Mouse (Mus musculus): ENCODE data around the gene Axl. TPM values are rescaled to one million over a fixed set of nuclear protein-coding genes. Genes with fewer than 3 reads are reported as not detected.
A peak's percentile ranks its signal among the peaks of the same experiment; 100 is the strongest.

Axl gene
- polyA plus RNA-seq, 1 experiment from 2014 or later, result 21.8 TPM

DNA sequence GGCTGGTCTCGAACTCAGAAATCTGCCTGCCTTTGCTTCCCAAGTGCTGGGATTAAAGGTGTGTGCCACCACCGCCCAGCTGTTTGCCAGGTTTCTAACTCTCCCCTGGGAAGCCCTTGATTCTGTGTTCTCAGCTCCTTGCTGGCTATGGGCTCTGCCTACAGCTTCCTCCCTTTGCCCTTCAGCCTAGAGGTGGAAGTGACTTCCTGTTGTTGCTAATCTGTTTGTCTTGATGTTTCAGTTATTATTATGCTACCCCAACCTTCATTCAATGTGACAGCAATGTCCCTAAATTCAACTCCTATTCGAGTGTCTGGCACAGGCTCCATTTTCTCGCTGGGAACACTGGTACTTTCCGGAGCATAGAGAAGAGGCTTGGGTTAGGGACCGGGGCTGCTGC, 22.4 kb downstream of the Axl start:
- no peak overlapping the region for H3K9ac ChIP-seq (ENCODE audit: low read length)
- H3K36me3 ChIP-seq (ENCODE audit: control insufficient read depth, insufficient read depth, low read length), result no peaks in the 10 kb centered on the region
- DNase-seq (ENCODE audit: low spot score, missing footprints) (no peak), ATAC-seq (ENCODE audit: low FRiP score) (no peak)
- H3K27me3 ChIP-seq (ENCODE audit: control insufficient read depth, insufficient read depth, low read length), result no peaks in the 10 kb centered on the region; the same call in 1 of the 2 replicates
- H3K4me3 ChIP-seq (ENCODE audit: low read depth, low read length), result no peak overlapping the region
- H3K9me3 ChIP-seq (ENCODE audit: control insufficient read depth, low read length), result no peaks in the 10 kb centered on the region
- H3K4me2 ChIP-seq, result no peak overlapping the region
- H3K4me1 ChIP-seq (ENCODE audit: control insufficient read depth, insufficient read depth, low read length), result no peaks in the 10 kb centered on the region
- 88% methylated on average over 6 of the region's 6 CpGs for WGBS
- H3K27ac ChIP-seq (ENCODE audit: low read depth, low read length), result no peak overlapping the region

DNA sequence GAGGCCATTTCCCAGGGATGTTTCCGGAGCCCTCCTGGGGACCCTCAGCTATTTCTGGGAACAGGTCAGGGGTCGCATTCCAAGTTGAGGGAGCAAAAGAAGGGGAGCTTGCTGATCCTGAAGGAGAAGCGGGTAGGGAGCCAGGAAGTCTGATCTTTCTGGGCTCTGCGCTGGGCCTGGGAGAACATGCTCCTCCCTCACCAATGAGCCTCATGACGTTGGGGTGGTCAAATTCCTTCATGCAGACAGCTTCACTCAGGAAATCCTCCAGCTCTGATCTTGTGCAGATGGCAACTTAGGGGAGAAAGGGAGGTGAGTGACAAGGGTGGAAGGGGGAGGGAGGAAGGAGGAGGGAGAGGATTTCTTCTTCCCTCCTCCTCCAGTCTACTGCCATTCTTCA, 24.3 kb downstream of the Axl start:
- 55% methylated on average over 5 of the region's 5 CpGs for WGBS
- DNase-seq (ENCODE audit: low spot score, missing footprints) (no peak), ATAC-seq (ENCODE audit: low FRiP score) (no peak)
- Histone ChIP-seq H3K4me2 (no peak overlapping the region), H3K9ac (ENCODE audit: low read length) (no peak overlapping the region), H3K27ac (ENCODE audit: low read depth, low read length) (no peak overlapping the region), H3K36me3 (ENCODE audit: control insufficient read depth, insufficient read depth, low read length) (no peaks in the 10 kb centered on the region), H3K9me3 (ENCODE audit: control insufficient read depth, low read length) (no peaks in the 10 kb centered on the region), H3K4me3 (ENCODE audit: low read depth, low read length) (no peak overlapping the region), H3K27me3 (ENCODE audit: control insufficient read depth, insufficient read depth, low read length) (no peaks in the 10 kb centered on the region; the same call in 1 of the 2 replicates), H3K4me1 (ENCODE audit: control insufficient read depth, insufficient read depth, low read length) (no peaks in the 10 kb centered on the region)

DNA sequence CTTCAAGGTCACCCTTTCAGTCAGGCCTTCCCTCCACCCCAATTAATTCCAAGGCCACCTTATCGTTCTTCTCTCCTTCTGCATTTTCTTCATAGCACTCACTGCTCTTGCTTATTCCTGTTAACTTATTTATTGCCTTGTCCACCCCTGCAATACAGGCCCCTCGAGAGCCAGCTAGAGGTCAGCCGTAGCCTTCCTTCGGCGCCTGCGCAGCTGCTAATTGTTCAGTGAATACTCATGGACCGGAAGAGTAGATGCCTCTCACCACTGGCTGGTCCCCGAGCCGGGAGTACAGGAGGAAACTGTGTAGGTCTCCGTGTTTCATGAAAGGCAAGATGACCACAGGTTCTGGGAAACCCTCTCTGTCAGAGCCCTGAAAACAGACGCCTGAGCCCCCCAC, 24.8 kb downstream of the Axl start:
- Histone ChIP-seq H3K9me3 (ENCODE audit: control insufficient read depth, low read length) (no peaks in the 10 kb centered on the region), H3K27me3 (ENCODE audit: control insufficient read depth, insufficient read depth, low read length) (no peaks in the 10 kb centered on the region; the same call in 1 of the 2 replicates), H3K4me2 (no peak overlapping the region), H3K9ac (ENCODE audit: low read length) (no peak overlapping the region), H3K36me3 (ENCODE audit: control insufficient read depth, insufficient read depth, low read length) (no peaks in the 10 kb centered on the region), H3K4me1 (ENCODE audit: control insufficient read depth, insufficient read depth, low read length) (no peaks in the 10 kb centered on the region), H3K4me3 (ENCODE audit: low read depth, low read length) (no peak overlapping the region), H3K27ac (ENCODE audit: low read depth, low read length) (no peak overlapping the region)
- 74% methylated on average over 11 of the region's 11 CpGs for WGBS
- no peak for DNase-seq (ENCODE audit: low spot score, missing footprints)
- ATAC-seq (ENCODE audit: low FRiP score), result no peak

DNA sequence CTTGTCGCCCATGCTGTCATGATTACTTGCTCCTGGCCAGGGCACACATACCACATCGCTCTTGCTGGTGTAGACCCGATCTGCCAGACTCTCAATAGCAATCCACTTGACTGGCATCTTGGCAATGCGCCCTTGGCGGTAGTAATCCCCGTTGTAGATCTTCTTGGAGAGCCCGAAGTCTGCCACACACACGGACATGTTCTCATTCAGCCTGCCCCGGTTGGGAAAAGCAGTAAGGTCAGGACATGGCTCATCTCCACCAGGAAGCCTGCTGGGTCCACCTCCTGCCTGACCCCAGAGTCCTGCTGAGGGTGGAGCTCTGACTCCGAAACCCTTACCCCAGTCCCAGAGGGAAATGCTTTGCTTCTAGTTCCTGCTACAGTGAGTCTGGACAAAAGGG, 27.2 kb downstream of the Axl start:
- H3K4me3 ChIP-seq (ENCODE audit: low read depth, low read length), result no peak overlapping the region
- DNase-seq (ENCODE audit: low spot score, missing footprints) (no peak), ATAC-seq (ENCODE audit: low FRiP score) (no peak)
- no peak overlapping the region for H3K4me2 ChIP-seq
- H3K9ac ChIP-seq (ENCODE audit: low read length), result no peak overlapping the region
- H3K4me1 ChIP-seq (ENCODE audit: control insufficient read depth, insufficient read depth, low read length), result no peaks in the 10 kb centered on the region
- no peaks in the 10 kb centered on the region; the same call in 1 of the 2 replicates for H3K27me3 ChIP-seq (ENCODE audit: control insufficient read depth, insufficient read depth, low read length)
- H3K27ac ChIP-seq (ENCODE audit: low read depth, low read length), result no peak overlapping the region
- no peaks in the 10 kb centered on the region for H3K36me3 ChIP-seq (ENCODE audit: control insufficient read depth, insufficient read depth, low read length)
- WGBS, result 89% methylated on average over 10 of the region's 10 CpGs
- H3K9me3 ChIP-seq (ENCODE audit: control insufficient read depth, low read length), result no peaks in the 10 kb centered on the region

DNA sequence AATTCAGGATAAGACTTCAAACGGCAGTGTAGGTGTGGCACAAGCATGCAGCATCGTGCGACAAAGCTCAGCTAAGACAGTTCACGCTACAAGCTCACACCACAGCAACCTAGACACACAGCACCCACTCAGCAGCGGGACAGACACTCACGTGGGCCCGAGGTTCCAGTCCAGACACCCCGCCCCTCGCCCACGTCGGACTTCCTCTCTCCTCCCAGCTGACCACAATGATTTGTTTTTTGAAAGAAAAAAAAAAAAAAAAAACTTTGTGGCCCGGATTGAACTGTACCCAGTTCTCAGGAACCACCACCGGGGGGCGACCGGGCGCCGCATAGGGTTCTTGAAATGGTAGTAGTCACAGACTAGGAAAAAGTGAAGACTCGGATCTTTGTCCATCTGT, 32.5 kb downstream of the Axl start:
- H3K4me1 ChIP-seq (ENCODE audit: control insufficient read depth, insufficient read depth, low read length), result peaks cover 12% of the 10 kb centered on the region

DNA sequence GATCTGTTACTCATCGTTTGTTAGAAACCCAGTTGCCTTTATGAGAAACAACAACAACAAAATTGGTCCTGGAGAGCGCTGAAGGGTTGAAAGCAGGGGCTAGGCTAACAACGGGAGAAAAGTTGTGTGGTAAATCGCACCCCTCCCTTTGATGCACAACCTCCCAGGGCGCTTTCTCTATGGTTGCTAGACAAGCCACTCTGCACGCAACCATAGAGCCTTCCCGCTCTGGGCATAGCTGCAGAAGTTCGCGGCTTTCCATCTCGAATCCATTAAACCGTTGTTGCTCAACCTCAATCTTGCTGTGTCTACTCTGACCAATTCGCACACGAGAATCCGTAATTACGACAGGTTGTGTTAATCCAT, 33.1 kb downstream of the Axl start:
- H3K27me3 ChIP-seq (ENCODE audit: control insufficient read depth, insufficient read depth, low read length), result no peaks in the 10 kb centered on the region
- no peak for DNase-seq (ENCODE audit: low spot score, missing footprints)
- H3K36me3 ChIP-seq (ENCODE audit: control insufficient read depth, insufficient read depth, low read length), result peaks cover under 1% of the 10 kb centered on the region; the same call in 1 of the 2 replicates
- peak; percentile 54 for ATAC-seq (ENCODE audit: low FRiP score)
- peak overlapping the region; percentile 88 for H3K27ac ChIP-seq (ENCODE audit: low read depth, low read length)
- peak overlapping the region; percentile 72 for H3K9ac ChIP-seq (ENCODE audit: low read length)
- H3K4me2 ChIP-seq, result peak overlapping the region; percentile 95
- peaks cover 12% of the 10 kb centered on the region for H3K4me1 ChIP-seq (ENCODE audit: control insufficient read depth, insufficient read depth, low read length)
- whole genome bisulfite sequencing, result under 1% methylated on average over 15 of the region's 15 CpGs
- H3K9me3 ChIP-seq (ENCODE audit: control insufficient read depth, low read length), result no peaks in the 10 kb centered on the region
- H3K4me3 ChIP-seq (ENCODE audit: low read depth, low read length), result peak overlapping the region; percentile 98

More for the DNA sequence above, 32.5 kb downstream of the Axl start:
- under 1% methylated on average over 18 of the region's 18 CpGs for WGBS
- H3K36me3 ChIP-seq (ENCODE audit: control insufficient read depth, insufficient read depth, low read length), result no peaks in the 10 kb centered on the region
- DNase-seq (ENCODE audit: low spot score, missing footprints) (peak; percentile 98), ATAC-seq (ENCODE audit: low FRiP score) (peak; percentile 49)
- H3K27ac ChIP-seq (ENCODE audit: low read depth, low read length), result peak overlapping the region; percentile 88
- peak overlapping the region; percentile 95 for H3K4me2 ChIP-seq
- H3K9me3 ChIP-seq (ENCODE audit: control insufficient read depth, low read length), result no peaks in the 10 kb centered on the region
- H3K4me3 ChIP-seq (ENCODE audit: low read depth, low read length), result peak overlapping the region; percentile 98
- peak overlapping the region; percentile 72 for H3K9ac ChIP-seq (ENCODE audit: low read length)
- H3K27me3 ChIP-seq (ENCODE audit: control insufficient read depth, insufficient read depth, low read length), result no peaks in the 10 kb centered on the region

DNA sequence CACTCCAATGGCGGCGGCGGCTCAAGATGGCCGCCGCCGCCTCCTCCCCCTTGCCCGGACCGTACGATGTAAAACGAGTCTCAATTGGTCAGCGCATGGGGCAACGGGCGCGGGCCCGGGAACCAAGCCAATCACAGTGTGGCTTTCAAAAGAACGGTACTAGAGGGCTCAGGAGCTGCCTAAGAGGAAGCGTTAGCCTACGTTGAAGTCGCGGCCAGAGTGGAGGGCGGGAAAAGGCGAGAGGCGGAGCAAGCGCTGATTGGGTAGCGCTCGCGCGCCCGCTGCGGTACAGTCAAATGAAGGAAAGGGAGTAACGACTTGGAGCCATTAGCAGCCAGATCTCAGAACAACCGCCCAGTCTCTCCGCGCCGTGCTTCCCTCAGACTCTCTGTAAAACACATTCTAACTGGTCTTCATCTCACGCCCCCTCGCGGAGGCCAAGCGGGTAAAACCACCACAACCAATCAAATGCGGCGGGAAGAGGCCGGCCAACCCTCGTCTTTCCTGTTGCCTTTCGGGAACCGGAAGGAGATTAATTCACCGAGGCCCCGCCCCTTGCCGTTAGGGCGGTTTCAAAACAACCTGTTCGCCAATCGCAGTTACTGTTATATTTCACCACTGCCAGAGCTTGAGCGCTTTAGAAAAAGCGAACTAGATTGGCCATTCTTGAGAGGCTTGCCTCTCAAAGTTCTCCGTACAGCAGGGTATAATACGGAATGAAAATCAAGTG, 33.6 kb downstream of the Axl start, which contains the start of gene Hnrnpul1:
Gene Hnrnpul1 (minus strand): TSS at position 20 of the 730 bp plus-strand sequence.
- Histone ChIP-seq H3K4me2 (peak within 1 kb of the TSS; percentile 95), H3K36me3 (ENCODE audit: control insufficient read depth, insufficient read depth, low read length) (peaks cover 3% of the 10 kb centered on the region; the same call in 1 of the 2 replicates), H3K27me3 (ENCODE audit: control insufficient read depth, insufficient read depth, low read length) (no peaks in the 10 kb centered on the region), H3K27ac (ENCODE audit: low read depth, low read length) (peak within 1 kb of the TSS; percentile 88), H3K4me1 (ENCODE audit: control insufficient read depth, insufficient read depth, low read length) (peaks cover 12% of the 10 kb centered on the region), H3K4me3 (ENCODE audit: low read depth, low read length) (peak within 1 kb of the TSS; percentile 98), H3K9ac (ENCODE audit: low read length) (peak within 1 kb of the TSS; percentile 99), H3K9me3 (ENCODE audit: control insufficient read depth, low read length) (no peaks in the 10 kb centered on the region)
- ATAC-seq (ENCODE audit: low FRiP score) (peak; percentile 93), DNase-seq (ENCODE audit: low spot score, missing footprints) (peak; percentile 100)
- under 1% methylated on average over 51 of the region's 55 CpGs for WGBS

DNA sequence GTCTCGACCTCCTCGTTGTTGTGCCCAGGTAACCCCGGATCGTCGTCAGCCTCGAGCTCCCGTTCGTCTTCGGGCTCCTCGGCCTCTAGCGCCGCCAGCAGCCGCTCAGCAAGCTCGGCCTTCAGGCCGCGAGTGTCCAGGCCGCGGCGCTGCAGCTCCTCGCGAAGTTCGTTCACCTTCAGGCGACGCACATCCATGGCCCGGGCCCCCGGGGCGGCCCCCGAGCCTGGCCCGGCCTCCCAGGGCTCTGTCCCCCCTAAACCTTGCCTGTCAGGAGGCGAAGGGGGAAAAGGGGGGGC, 34.1 kb downstream of the Axl start:
- peak overlapping the region; percentile 88 for H3K27ac ChIP-seq (ENCODE audit: low read depth, low read length)
- H3K4me2 ChIP-seq, result peak overlapping the region; percentile 95
- no peak for ATAC-seq (ENCODE audit: low FRiP score)
- H3K36me3 ChIP-seq (ENCODE audit: control insufficient read depth, insufficient read depth, low read length), result peaks cover 7% of the 10 kb centered on the region; the same call in 1 of the 2 replicates
- no peaks in the 10 kb centered on the region for H3K9me3 ChIP-seq (ENCODE audit: control insufficient read depth, low read length)
- no peak for DNase-seq (ENCODE audit: low spot score, missing footprints)
- H3K4me1 ChIP-seq (ENCODE audit: control insufficient read depth, insufficient read depth, low read length), result peaks cover 12% of the 10 kb centered on the region
- WGBS, result 0% methylated on average over 30 of the region's 30 CpGs
- peak overlapping the region; percentile 98 for H3K4me3 ChIP-seq (ENCODE audit: low read depth, low read length)
- no peaks in the 10 kb centered on the region for H3K27me3 ChIP-seq (ENCODE audit: control insufficient read depth, insufficient read depth, low read length)
- peak overlapping the region; percentile 99 for H3K9ac ChIP-seq (ENCODE audit: low read length)

DNA sequence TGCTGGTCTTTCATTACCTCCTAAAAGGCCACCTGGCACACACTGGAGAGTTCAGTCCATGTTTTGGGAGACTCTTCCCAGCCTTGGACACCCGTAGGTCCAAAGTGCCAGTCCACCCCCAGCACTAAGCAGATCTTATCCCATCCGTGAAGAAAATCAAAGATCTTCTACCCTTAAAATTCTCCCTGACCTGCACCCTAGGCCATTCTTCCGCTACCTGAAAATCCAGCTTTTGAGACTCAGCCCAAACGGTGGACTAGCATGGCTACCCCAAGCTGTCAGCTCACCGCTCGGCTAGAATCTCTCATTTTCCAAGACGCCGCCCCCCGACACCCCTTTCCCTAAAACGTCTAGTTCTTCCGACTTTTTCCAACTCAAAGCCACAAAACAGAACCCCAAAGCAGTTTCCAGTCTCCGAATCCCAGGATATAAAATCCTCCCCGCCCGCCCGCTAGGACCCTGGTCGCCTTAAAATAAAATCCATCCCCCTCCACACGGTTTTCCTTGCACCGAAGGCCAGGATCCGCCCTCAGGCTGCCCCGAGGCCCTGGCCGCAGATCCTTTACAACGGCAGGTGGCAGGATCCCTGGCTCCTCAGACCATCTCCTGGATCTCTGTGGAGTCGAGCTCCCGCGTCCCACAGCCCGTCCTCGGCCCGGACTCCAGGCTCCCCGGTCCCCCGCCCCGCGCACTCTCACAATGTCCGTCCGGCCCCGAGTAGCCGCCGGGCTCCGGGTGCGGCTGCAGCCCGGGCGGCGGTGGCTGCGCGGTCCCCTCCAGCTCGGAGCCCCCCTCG, 34.7 kb downstream of the Axl start:
- Histone ChIP-seq H3K4me3 (ENCODE audit: low read depth, low read length) (peak overlapping the region; percentile 98), H3K9ac (ENCODE audit: low read length) (peak overlapping the region; percentile 99), H3K4me2 (peak overlapping the region; percentile 95), H3K27ac (ENCODE audit: low read depth, low read length) (peak overlapping the region; percentile 88), H3K9me3 (ENCODE audit: control insufficient read depth, low read length) (no peaks in the 10 kb centered on the region), H3K4me1 (ENCODE audit: control insufficient read depth, insufficient read depth, low read length) (peaks cover 12% of the 10 kb centered on the region), H3K36me3 (ENCODE audit: control insufficient read depth, insufficient read depth, low read length) (peaks cover 11% of the 10 kb centered on the region), H3K27me3 (ENCODE audit: control insufficient read depth, insufficient read depth, low read length) (no peaks in the 10 kb centered on the region)
- 1% methylated on average over 43 of the region's 46 CpGs for WGBS
- peak; percentile 90 for DNase-seq (ENCODE audit: low spot score, missing footprints)
- peak; percentile 36 for ATAC-seq (ENCODE audit: low FRiP score)

Measured in midbrain, embryonic 11.5 days (tissue).